Mouse (Mus musculus) megakaryocyte, embryonic 14.5 days (primary cell): ENCODE results near the gene Mrtfa. TPM values are rescaled to one million over a fixed set of nuclear protein-coding genes. Genes with fewer than 3 reads are reported as not detected.
A peak's percentile ranks its signal among the peaks of the same experiment; 100 is the strongest.

Experiments used
- H3K27me3 ChIP-seq: replicated peaks from 2 replicates; pipeline ENCODE3; 2012; ENCODE audit warnings: inconsistent platforms
- H3K36me3 ChIP-seq: replicated peaks from 2 replicates; pipeline ENCODE3; 2012; ENCODE audit warnings: low read length, inconsistent platforms, mixed read lengths
- H3K4me1 ChIP-seq: 2 replicates; pipeline ENCODE4 v1.6.1; 2012; ENCODE audit warnings: inconsistent platforms
- H3K4me3 ChIP-seq: replicated peaks from 2 replicates; pipeline ENCODE3; 2012; ENCODE audit warnings: moderate library complexity, mild to moderate bottlenecking, inconsistent platforms
- H3K9me3 ChIP-seq: 2 replicates; pipeline ENCODE4 v1.6.1; 2012; ENCODE audit warnings: inconsistent platforms
- FLI1 ChIP-seq: IDR thresholded peaks from 2 replicates; pipeline ENCODE4 v1.6.1; 2012; ENCODE audit warnings: low read length, inconsistent platforms, mixed read lengths
- GATA1 ChIP-seq: IDR thresholded peaks from 3 replicates; pipeline ENCODE4 v1.6.1; 2012; ENCODE audit warnings: mixed read lengths, low read length, inconsistent platforms, borderline replicate concordance
- polyA plus RNA-seq: library from polyadenylated mRNA; stranded (reverse); fragments of >175 nt; gene quantifications from 2 replicates; pipeline ENCODE4 v1.2.3, GENCODE M21; 2012; ENCODE audit warnings: low replicate concordance; ENCODE audit not compliant: insufficient read depth

Gene Mrtfa
- polyA plus RNA-seq, 1 experiment = 138 TPM

DNA sequence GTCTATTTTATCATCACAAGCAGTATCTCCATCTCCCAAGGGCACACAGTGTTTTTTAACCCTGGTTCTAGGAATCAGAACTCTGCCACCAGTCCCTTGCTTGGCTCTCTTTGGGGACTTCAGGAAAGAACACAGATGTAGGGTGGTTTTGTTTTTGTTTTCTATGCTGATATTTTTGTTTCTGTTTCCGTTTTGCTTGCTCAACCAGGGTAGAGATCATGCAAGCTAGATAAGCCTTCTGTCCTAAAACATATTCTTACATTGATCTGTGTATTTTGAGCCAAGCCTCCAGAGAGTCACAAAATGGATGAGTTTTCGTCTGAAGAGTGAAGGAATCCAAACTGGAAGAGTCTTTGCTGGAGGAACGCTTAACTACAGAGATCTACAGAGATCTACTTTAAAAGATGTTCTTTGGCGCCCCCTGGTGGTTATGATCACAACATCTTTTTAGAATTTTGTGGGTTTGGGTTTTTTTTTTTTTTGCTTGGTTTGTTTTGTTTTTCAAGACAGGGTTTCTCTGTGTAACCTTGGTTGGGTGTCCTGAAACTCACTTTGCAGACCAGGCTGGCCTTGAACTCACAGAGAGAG lies 8.9 kb upstream of the Mrtfa start:
- Histone ChIP-seq H3K4me1 (peaks cover 11% of the 10 kb centered on the region; the same call in 1 of the 2 replicates), H3K27me3 (peaks cover 2% of the 10 kb centered on the region), H3K36me3 (no peaks in the 10 kb centered on the region), H3K4me3 (peak overlapping the region; percentile 84), H3K9me3 (peaks cover 12% of the 10 kb centered on the region)
- TF ChIP-seq GATA1 (no peak), FLI1 (no peak)

DNA sequence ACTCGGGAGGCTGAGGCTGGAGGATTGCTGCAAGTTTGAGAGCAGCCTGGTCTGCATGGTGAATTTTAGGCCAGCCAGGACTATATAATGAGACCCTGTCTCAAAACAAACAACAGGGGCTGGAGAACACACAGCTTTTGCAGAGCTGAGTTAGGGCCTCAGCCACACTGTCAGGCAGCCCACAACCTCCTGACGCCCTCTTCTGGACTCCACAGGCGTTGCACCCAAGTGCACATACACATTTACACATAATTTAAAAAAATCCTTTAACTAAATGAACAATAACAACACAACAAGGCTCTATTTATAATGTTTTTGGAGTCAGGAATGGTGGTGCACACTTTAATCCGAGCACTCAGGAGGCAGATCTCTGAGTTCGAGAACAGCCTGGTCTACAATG lies 7.9 kb upstream of the Mrtfa start:
- peaks cover 3% of the 10 kb centered on the region; the same call in 1 of the 2 replicates for H3K9me3 ChIP-seq
- H3K4me3 ChIP-seq = no peak overlapping the region
- H3K27me3 ChIP-seq = no peaks in the 10 kb centered on the region
- peaks cover 11% of the 10 kb centered on the region; the same call in 1 of the 2 replicates for H3K4me1 ChIP-seq
- no peak for TF ChIP-seq GATA1
- no peak for TF ChIP-seq FLI1
- no peaks in the 10 kb centered on the region for H3K36me3 ChIP-seq

DNA sequence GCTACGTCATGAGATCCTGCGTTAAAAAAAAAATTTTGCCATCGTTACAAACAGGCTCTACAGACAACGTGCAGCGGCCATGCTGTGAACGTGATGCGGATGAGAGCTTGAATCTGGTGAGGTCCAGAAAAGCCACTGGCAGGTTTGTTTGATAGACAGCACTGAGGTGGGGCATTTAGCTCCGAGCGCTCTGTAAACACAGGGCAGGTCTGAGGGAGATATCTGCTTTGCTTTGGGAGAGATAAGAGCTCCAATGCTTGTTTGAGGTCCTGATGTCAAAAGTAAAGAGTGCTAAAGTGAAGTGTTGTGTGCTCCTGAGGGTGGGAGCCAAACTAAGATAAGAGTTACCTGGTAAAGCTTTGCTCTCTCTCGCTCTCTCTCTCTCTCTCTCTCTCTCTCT lies 6.6 kb upstream of the Mrtfa start:
- Histone ChIP-seq H3K4me3 (no peak overlapping the region), H3K9me3 (no peaks in the 10 kb centered on the region; the same call in 1 of the 2 replicates), H3K4me1 (peaks cover 11% of the 10 kb centered on the region; the same call in 1 of the 2 replicates), H3K36me3 (no peaks in the 10 kb centered on the region), H3K27me3 (no peaks in the 10 kb centered on the region)
- no peak for TF ChIP-seq FLI1
- TF ChIP-seq GATA1 = no peak

DNA sequence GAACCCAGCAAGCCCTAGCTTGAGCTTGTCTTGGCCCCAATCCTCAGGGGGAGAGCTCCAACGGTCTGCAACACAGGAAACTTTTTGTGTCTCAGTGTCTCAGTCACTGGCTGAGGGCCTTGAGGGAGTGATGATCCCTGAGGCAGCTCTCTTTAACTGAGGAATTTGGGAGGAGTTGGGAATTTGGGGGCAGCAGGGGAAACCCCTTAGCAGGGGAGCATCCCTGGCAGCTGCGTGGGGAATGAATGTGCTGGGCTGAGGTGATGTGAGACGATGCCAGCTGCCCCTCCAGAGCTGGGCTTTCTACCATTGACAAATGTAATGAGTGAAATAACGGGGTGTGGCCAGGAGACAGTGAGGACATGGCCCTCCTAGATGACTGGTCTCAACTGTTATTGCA lies 4.9 kb upstream of the Mrtfa start:
- H3K4me3 ChIP-seq = no peak overlapping the region
- H3K9me3 ChIP-seq = no peaks in the 10 kb centered on the region; the same call in 1 of the 2 replicates
- H3K27me3 ChIP-seq = no peaks in the 10 kb centered on the region
- peaks cover 19% of the 10 kb centered on the region; the same call in 1 of the 2 replicates for H3K4me1 ChIP-seq
- H3K36me3 ChIP-seq = no peaks in the 10 kb centered on the region
- TF ChIP-seq GATA1 = no peak
- TF ChIP-seq FLI1 = no peak

DNA sequence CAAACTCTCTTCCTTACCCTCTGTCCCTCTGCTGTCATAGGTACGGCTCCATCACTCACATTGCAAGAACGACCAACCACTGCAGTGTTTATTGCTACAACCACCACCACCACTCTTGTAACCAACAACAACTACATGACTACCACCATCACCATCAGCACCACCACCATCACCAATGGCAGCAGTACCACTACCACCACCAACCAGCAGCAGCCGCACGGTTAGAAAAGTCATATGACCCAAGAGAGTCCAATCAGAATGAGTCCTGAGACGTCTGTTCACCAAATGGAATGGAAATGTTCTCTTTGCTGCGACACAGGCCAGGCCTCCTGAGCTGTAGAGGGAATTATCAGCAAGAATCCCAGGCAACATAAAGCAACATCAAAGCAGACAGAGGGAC lies 4.2 kb upstream of the Mrtfa start:
- Histone ChIP-seq H3K27me3 (no peaks in the 10 kb centered on the region), H3K4me3 (no peak overlapping the region), H3K36me3 (no peaks in the 10 kb centered on the region), H3K4me1 (peaks cover 23% of the 10 kb centered on the region), H3K9me3 (no peaks in the 10 kb centered on the region; the same call in 1 of the 2 replicates)
- no peak for TF ChIP-seq FLI1
- no peak for TF ChIP-seq GATA1

DNA sequence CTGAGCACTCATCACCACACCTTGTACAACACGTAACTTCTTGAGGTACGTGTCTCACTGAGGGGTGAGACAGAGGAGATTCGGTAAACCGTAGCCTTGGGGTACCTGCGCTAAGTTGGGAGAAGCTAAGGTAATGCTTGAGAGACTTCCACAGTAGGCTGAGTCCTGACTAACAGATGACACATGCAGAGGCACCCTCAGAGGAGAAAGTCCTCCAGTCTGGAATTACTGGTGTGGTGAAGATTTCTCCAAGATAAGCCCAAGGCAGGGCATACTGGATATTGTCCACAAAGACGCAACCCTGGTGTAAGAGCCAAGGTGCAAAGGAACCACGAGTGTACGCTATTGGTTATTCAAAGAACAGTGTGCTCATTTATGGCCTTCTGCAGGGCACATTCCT lies 2.3 kb upstream of the Mrtfa start:
- H3K9me3 ChIP-seq = no peaks in the 10 kb centered on the region
- H3K4me3 ChIP-seq = no peak overlapping the region
- peaks cover 21% of the 10 kb centered on the region for H3K4me1 ChIP-seq
- peaks cover 5% of the 10 kb centered on the region for H3K36me3 ChIP-seq
- TF ChIP-seq FLI1 (no peak), GATA1 (no peak)
- no peaks in the 10 kb centered on the region for H3K27me3 ChIP-seq

DNA sequence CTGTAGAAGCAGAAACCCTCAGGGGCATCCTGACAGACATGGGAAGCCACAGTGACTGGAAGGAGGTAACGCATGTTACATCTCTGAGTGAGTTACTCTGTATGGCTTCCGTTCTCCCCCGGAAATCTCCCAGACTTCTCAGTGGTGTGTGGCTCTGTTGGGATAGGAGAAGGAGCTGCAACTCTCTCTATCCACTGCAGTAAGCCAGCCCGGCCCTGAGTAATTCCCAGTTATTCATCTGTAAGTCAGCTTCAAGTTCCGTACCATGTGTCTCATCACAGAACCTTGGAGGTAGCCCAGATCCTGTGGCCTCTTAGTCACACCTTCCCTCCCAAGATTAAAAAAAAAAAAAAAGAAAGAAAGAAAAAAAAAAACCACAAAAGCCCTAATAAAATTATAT lies 1.8 kb upstream of the Mrtfa start:
- H3K9me3 ChIP-seq = no peaks in the 10 kb centered on the region
- TF ChIP-seq GATA1 = no peak
- TF ChIP-seq FLI1 = no peak
- no peak overlapping the region for H3K4me3 ChIP-seq
- H3K27me3 ChIP-seq = no peaks in the 10 kb centered on the region
- H3K36me3 ChIP-seq = peaks cover 8% of the 10 kb centered on the region
- peaks cover 25% of the 10 kb centered on the region for H3K4me1 ChIP-seq

DNA sequence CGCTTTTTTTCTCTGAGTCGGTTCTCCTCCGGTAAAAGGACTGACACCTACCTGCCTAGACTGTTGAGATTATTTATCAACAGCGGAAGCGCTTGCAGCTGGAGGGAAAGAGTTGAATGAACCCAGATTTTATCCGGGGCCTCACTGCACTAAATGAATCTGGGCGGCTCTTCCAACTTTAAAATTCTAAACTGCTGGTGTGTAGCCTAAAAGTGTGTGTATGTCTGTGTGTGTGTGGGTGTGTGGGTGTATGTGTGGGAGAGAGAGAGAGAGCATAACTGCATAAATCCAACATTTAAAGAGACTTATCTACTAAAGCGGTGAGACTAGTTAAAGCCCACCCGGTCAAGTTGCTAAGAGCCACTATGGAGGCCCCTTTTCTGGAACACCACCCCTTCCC lies 746 bp upstream of the Mrtfa start:
- H3K27me3 ChIP-seq = no peaks in the 10 kb centered on the region
- TF ChIP-seq FLI1 (no peak), GATA1 (no peak)
- H3K9me3 ChIP-seq = no peaks in the 10 kb centered on the region
- peaks cover 31% of the 10 kb centered on the region for H3K4me1 ChIP-seq
- H3K4me3 ChIP-seq = peak overlapping the region; percentile 95
- H3K36me3 ChIP-seq = peaks cover 8% of the 10 kb centered on the region

DNA sequence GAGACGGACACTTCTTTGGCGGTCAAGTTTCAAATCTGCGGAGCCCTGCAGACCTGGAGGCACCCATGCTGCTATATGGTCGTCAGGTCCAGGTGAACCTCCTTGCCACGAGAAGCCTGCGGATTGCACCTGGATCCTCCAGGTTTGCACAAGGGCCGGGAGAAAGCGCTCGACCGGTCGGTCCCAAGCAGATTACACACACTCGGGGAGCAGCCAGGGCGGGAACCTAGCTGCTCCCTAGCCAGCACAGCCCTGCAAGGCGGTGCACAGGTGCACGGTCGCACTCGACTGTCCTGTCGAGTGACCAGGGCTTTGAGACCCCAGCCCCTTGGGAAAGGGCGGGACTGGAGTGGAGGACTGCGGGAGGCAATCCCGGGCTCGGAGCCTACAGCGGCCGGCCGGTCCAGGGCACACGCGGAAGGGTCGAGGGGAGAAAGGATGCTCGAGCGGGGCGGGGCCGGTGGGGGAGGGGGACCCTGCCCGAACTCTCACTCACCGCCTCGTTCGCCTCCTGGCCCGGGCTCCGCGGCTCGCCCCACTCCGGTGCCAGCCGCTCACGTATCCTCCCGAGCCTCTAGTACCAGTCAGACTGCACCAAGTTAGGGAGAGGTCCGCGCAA lies 437 bp downstream of the Mrtfa start:
- H3K4me1 ChIP-seq = peaks cover 28% of the 10 kb centered on the region
- H3K36me3 ChIP-seq = peaks cover 8% of the 10 kb centered on the region
- no peaks in the 10 kb centered on the region for H3K27me3 ChIP-seq
- TF ChIP-seq GATA1 = no peak
- no peak for TF ChIP-seq FLI1
- H3K9me3 ChIP-seq = no peaks in the 10 kb centered on the region
- peak overlapping the region; percentile 95 for H3K4me3 ChIP-seq

DNA sequence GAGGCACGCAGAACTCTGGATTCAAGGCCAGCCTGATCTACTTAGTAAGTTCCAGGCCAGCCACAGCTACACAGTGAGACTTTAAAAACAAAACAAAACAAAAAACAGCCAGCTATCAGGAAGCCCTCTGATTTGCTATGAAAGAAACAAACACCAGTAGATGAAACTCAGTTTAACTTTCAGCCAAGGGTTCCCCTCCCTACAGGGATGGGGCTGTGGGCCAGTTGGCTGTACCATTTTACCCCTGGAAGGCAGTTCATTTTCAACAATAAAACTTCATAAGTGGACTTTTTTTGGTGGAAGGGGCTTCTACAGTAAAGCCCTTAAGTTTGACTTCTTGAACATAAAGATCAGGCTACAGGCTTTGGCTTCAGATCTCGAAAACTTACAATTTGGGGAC lies 1.5 kb downstream of the Mrtfa start:
- Histone ChIP-seq H3K36me3 (peaks cover 8% of the 10 kb centered on the region), H3K27me3 (no peaks in the 10 kb centered on the region), H3K4me3 (no peak overlapping the region), H3K9me3 (no peaks in the 10 kb centered on the region), H3K4me1 (peaks cover 32% of the 10 kb centered on the region)
- no peak for TF ChIP-seq GATA1
- no peak for TF ChIP-seq FLI1

DNA sequence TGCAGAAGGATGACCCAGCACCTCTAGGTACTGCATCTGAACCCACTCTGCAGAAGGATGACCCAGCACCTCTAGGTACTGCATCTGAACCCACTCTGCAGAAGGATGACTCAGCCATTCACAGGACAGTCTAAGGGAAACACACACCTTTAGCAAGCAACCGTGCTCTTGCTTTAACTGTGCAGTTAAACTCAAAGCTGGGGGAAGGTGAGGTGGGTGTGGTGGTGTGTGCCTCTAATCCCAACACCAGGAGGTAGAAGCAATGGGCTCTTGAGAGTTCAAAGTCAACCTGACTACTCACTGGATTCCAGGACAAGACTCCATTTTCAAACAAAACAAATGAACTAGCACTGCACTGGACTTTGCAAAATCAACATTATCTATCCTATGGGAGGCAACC lies 5.6 kb downstream of the Mrtfa start:
- H3K4me1 ChIP-seq = peaks cover 27% of the 10 kb centered on the region
- H3K9me3 ChIP-seq = no peaks in the 10 kb centered on the region
- no peak for TF ChIP-seq GATA1
- TF ChIP-seq FLI1 = no peak
- peaks cover 8% of the 10 kb centered on the region for H3K36me3 ChIP-seq
- H3K4me3 ChIP-seq = no peak overlapping the region
- H3K27me3 ChIP-seq = no peaks in the 10 kb centered on the region
